10 mouse cellular contexts compared by ENCODE assay signal in the genomic region with DNA sequence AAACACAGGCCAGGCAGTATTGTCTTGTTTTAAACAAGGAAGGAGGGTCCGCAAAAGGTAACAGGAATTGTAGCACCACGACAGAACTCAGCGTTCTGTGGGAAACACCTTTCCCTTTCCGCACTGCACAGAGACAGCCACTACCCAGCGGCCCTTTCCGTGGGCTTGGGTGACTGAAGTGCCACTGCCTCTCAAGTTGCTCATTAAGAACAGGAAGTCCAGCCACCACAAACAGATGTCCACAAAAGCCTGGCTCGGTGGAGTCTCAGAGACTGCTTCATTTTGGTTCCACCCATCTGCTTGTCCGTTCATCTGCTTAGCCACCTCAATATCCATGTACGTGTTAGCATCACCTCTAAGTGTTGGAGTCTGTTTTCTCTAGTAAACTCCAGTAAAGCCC. TPM values are rescaled to one million over a fixed set of nuclear protein-coding genes. Genes with fewer than 3 reads are reported as not detected.
DNase-seq lines count a peak whose midpoint lies in the region; ATAC-seq and TF ChIP-seq lines count a peak whose summit lies in the region.
"Had no signal": no experiment of that assay in that cellular context is flagged by ENCODE, and none has a peak within 500 bp of the region (broad histone marks: within the 10 kb centered on the region; RNA-seq: fewer than 3 reads in every experiment).

No protein-coding gene starts in this region.

- peak overlapping the region; percentile 18; the same call in 1 of the 2 replicates for H3K4me2 ChIP-seq in embryonic facial prominence, embryonic 13.5 days
- peak overlapping the region; percentile 40 for H3K4me2 ChIP-seq in kidney, embryonic 15.5 days
- H3K4me2 ChIP-seq in lung, postnatal 0 days (replicated peaks; ENCODE audit: low read depth, low read length) = peak overlapping the region; percentile 54

- no peaks in the 10 kb centered on the region for H3K36me3 ChIP-seq in embryonic facial prominence, embryonic 13.5 days
- H3K36me3 ChIP-seq in embryonic facial prominence, embryonic 10.5 days (replicated peaks) = no peaks in the 10 kb centered on the region
- H3K36me3 ChIP-seq in kidney, embryonic 15.5 days = no peaks in the 10 kb centered on the region
- H3K36me3 ChIP-seq in lung, postnatal 0 days (ENCODE audit: insufficient read depth, low read length) = no peaks in the 10 kb centered on the region
- no peaks in the 10 kb centered on the region for H3K36me3 ChIP-seq in forebrain, embryonic 10.5 days (replicated peaks)
- H3K36me3 ChIP-seq: midbrain, embryonic 10.5 days had no signal

- 58% methylated on average over 9 of the region's 9 CpGs for WGBS in embryonic facial prominence, embryonic 13.5 days
- WGBS in embryonic facial prominence, embryonic 10.5 days = 72% methylated on average over 9 of the region's 9 CpGs
- WGBS in kidney, embryonic 15.5 days = 61% methylated on average over 9 of the region's 9 CpGs
- WGBS in lung, postnatal 0 days = 34% methylated on average over 9 of the region's 9 CpGs
- WGBS in forebrain, embryonic 10.5 days = 82% methylated on average over 9 of the region's 9 CpGs

- H3K9me3 ChIP-seq in embryonic facial prominence, embryonic 13.5 days = no peaks in the 10 kb centered on the region
- H3K9me3 ChIP-seq in embryonic facial prominence, embryonic 10.5 days = no peaks in the 10 kb centered on the region
- H3K9me3 ChIP-seq in kidney, embryonic 15.5 days (replicated peaks) = no peaks in the 10 kb centered on the region
- no peaks in the 10 kb centered on the region for H3K9me3 ChIP-seq in lung, postnatal 0 days (ENCODE audit: low read length)
- H3K9me3 ChIP-seq in forebrain, embryonic 10.5 days = no peaks in the 10 kb centered on the region
- H3K9me3 ChIP-seq: midbrain, embryonic 10.5 days had no signal

- no peak for ATAC-seq in embryonic facial prominence, embryonic 13.5 days (ENCODE audit: insufficient number of reproducible peaks, insufficient read depth, low FRiP score, low TSS enrichment, low read depth)
- no peak for ATAC-seq in kidney, embryonic 15.5 days (replicated peaks; ENCODE audit: low FRiP score)
- peak; percentile 72 for ATAC-seq in lung, postnatal 0 days

- no peaks in the 10 kb centered on the region for H3K27me3 ChIP-seq in embryonic facial prominence, embryonic 13.5 days
- no peaks in the 10 kb centered on the region for H3K27me3 ChIP-seq in embryonic facial prominence, embryonic 10.5 days (replicated peaks; ENCODE audit: low read depth, poor library complexity, severe bottlenecking)
- no peaks in the 10 kb centered on the region for H3K27me3 ChIP-seq in kidney, embryonic 15.5 days
- H3K27me3 ChIP-seq in lung, postnatal 0 days (replicated peaks; ENCODE audit: insufficient read depth, low read length) = no peaks in the 10 kb centered on the region
- no peaks in the 10 kb centered on the region for H3K27me3 ChIP-seq in forebrain, embryonic 10.5 days (ENCODE audit: poor library complexity, severe bottlenecking)

- 0 out of 2 replicates have a peak, but pooled peaks cover under 1% of the 10 kb centered on the region for H3K4me1 ChIP-seq in embryonic facial prominence, embryonic 13.5 days
- peaks cover 14% of the 10 kb centered on the region for H3K4me1 ChIP-seq in embryonic facial prominence, embryonic 10.5 days
- no peaks in the 10 kb centered on the region for H3K4me1 ChIP-seq in kidney, embryonic 15.5 days
- no peaks in the 10 kb centered on the region; the same call in 1 of the 2 replicates for H3K4me1 ChIP-seq in lung, postnatal 0 days (ENCODE audit: insufficient read depth, low read depth, low read length)
- peaks cover 8% of the 10 kb centered on the region for H3K4me1 ChIP-seq in forebrain, embryonic 10.5 days

- DNase-seq in embryonic facial prominence, embryonic 10.5 days (ENCODE audit: low spot score) = no peak
- DNase-seq in B cell, adult 2 months = peak; percentile 48 to 50
- DNase-seq in lung, postnatal 0 days (ENCODE audit: low spot score) = peak; percentile 63
- DNase-seq in T-cell, adult 2 months (ENCODE audit: low spot score) = no peak
- DNase-seq in adrenal gland, postnatal 25 days = no peak
- DNase-seq in forebrain, embryonic 10.5 days (ENCODE audit: extremely low spot score, low spot score) = no peak
- DNase-seq: cerebellum, adult 8-10 months had no signal

- no peak overlapping the region for H3K9ac ChIP-seq in embryonic facial prominence, embryonic 13.5 days
- H3K9ac ChIP-seq in kidney, embryonic 15.5 days = no peak overlapping the region
- no peak overlapping the region for H3K9ac ChIP-seq in lung, postnatal 0 days (replicated peaks; ENCODE audit: low read depth)

- no peak overlapping the region for H3K4me3 ChIP-seq in embryonic facial prominence, embryonic 13.5 days
- H3K4me3 ChIP-seq in embryonic facial prominence, embryonic 10.5 days = no peak overlapping the region
- 0 out of 2 replicates have a peak overlapping the region, but pooled peaks have one; percentile 32 for H3K4me3 ChIP-seq in kidney, embryonic 15.5 days (replicated peaks)
- H3K4me3 ChIP-seq in lung, postnatal 0 days (ENCODE audit: low read depth, low read length) = peak overlapping the region; percentile 18; the same call in 1 of the 2 replicates
- H3K4me3 ChIP-seq in forebrain, embryonic 10.5 days = no peak overlapping the region
- H3K4me3 ChIP-seq: midbrain, embryonic 10.5 days had no signal

- TF ChIP-seq CTCF in lung, postnatal 0 days (IDR thresholded peaks at IDR 0.05) = no peak

- no peak overlapping the region for H3K27ac ChIP-seq in embryonic facial prominence, embryonic 13.5 days
- H3K27ac ChIP-seq in embryonic facial prominence, embryonic 10.5 days (replicated peaks) = no peak overlapping the region
- H3K27ac ChIP-seq in kidney, embryonic 15.5 days = no peak overlapping the region
- no peak overlapping the region for H3K27ac ChIP-seq in lung, postnatal 0 days (ENCODE audit: low read length)
- no peak overlapping the region for H3K27ac ChIP-seq in forebrain, embryonic 10.5 days
- H3K27ac ChIP-seq: midbrain, embryonic 10.5 days had no signal

- no peak for TF ChIP-seq EP300 in lung, postnatal 0 days (IDR thresholded peaks at IDR 0.05)

RNA-seq across cellular contexts. Expression of a gene that starts 38.7 kb away (rescaled TPM):
- 5.7 and 7.1 TPM in 2 replicates for polyA plus RNA-seq in embryonic facial prominence, embryonic 13.5 days (2015; fragmentation: Nextera tagmentation; extraction: Ambion mirVana)
- 3.2 and 3.4 TPM in 2 replicates for polyA plus RNA-seq in embryonic facial prominence, embryonic 10.5 days (2016; fragmentation: Nextera tagmentation; extraction: Ambion mirVana)
- polyA plus RNA-seq in kidney, embryonic 15.5 days (2015; fragmentation: Nextera tagmentation; extraction: Ambion mirVana) = 5.2 and 6.0 TPM in 2 replicates
- 9.9 and 10.2 TPM in 2 replicates for polyA plus RNA-seq in lung, postnatal 0 days (2015; fragmentation: Nextera tagmentation; extraction: Ambion mirVana)
- 2.9 and 3.3 TPM in 2 replicates for total RNA-seq in adrenal gland, postnatal 25 days (2021)
- polyA plus RNA-seq in forebrain, embryonic 10.5 days (2016; fragmentation: Nextera tagmentation; extraction: Ambion mirVana) = 1.9 and 2.0 TPM in 2 replicates

Comparison
In these comparisons a context has a peak if more than half of its experiments do, and no peak if none do; other contexts are left out.
1. H3K4me3 ChIP-seq: peak in kidney, embryonic 15.5 days (single experiment) and lung, postnatal 0 days (single experiment); none in embryonic facial prominence, embryonic 13.5 days (single experiment), embryonic facial prominence, embryonic 10.5 days (single experiment) and forebrain, embryonic 10.5 days (single experiment).
2. DNase-seq: peak in B cell, adult 2 months (2 of 2) and lung, postnatal 0 days (single experiment); none in embryonic facial prominence, embryonic 10.5 days (single experiment), T-cell, adult 2 months (single experiment), adrenal gland, postnatal 25 days (single experiment) and forebrain, embryonic 10.5 days (single experiment).
3. Peak in every context shown above with its lines, with median percentiles within 50 percentile points of each other: H3K4me2 ChIP-seq.